Mouse (Mus musculus): ENCODE measurements at regions not wholly inside any gene's neighbourhood (a gene's known extent, or its start where the extent isn't known, plus 50 kb on each side); places are given as distances from the start of the nearest gene placed in this dataset.
"Not testable (repeated sequence)": the region's sequence is repeated elsewhere in the genome, so short reads cannot be mapped to it uniquely, and the experiment has no call there.

DNA sequence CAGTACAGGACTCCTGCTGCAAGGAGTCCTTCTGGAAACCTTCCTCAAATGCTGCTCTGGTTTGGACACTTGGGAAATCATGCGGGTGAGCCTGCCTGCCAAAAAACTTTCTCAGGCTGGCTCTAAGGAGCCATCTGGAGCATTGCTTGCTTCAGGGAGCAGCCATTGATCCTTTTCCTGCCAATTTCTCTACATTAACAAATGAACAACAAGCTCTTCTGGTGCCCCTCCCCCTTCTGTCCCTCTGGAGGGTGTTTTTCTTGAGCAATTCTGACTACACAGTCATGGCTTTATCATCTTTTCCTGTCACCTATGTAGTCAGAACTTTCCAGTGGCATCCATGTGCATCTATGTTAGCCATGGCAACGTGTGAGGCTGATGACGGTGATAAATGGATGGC, 84.5 kb downstream of the Fam43a start:
- no peak for DNase-seq (ENCODE audit: low spot score)

DNA sequence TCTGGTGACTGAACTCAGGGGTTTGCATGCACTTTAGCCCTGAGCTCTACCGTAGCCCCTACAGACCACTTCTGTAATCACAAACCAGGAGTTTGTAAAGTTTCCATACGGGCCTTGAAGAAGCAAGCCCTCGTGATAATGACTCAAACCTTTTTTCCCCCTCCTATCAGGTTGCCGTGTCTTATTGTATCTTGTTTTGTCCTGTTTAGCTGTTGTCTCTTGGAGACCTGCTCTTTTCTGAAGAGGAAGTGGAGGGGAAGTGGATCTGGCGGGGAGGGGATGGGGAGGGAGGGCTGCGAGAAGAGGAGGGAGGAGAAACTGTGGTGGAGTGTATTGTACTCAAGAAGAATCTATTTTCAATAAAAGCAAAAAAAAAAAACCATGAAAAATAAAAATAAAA, 87.0 kb downstream of the Fam43a start:
- peak; percentile 58 for DNase-seq (ENCODE audit: low spot score)

DNA sequence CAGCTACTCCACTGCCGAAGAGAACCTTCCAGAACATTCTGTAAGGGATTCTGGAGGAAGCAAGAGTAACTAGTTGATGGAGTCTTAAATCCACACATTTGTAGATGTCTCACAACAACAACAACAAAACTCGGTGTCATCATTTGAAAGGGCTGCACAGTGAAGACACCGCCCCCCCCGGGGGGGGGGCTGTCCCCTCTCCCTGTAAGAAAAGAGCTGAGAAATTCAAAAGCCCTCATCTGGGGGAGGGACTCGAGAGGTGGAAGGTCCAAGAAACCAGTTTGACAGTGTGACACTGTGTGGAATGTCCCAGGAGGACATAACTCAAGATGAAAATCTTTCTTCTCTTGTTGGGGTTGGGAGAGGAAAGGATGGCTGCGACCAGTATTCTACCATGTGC, 87.7 kb downstream of the Fam43a start:
- no peak for DNase-seq (ENCODE audit: low spot score)

DNA sequence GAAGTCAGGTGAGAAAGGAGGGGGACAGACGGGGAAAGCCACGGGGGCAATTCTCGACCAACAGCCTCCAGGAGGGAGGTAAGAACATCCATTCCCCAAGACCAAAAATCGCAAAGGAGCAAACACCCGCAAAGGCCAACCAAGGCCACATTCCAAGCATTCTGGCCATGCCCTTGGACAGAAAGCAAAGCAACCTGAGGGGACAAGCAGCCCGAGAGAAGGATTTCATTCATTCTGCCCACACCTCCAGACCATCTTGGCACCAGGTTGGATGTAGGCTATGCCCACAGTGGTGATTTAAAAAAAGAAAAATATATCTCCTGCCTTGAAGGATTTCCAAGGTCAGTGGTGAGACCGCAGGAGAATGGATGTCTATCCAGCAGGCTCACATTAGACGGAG, 88.2 kb downstream of the Fam43a start:
- DNase-seq (ENCODE audit: low spot score) = no peak

DNA sequence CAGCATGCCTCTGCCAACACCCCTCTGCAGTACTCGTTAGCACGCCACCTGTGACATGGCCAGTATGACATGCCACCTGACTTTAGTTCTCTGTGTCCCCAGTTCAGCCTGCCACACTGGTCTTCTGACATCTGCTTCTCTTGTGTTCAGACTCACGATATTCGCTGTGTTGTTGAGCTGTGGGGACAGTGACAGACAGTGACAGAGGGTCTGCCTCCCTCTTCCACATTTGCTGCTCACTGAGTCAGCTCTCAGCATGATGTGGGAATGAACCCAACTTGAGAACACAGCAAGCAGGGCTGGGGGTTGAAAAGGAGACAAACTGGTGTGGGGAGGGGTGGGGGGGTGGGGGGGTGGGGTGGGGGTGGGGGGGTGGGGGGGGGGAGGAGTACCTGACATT, 91.0 kb downstream of the Fam43a start:
- peak; percentile 16 for DNase-seq (ENCODE audit: low spot score)

DNA sequence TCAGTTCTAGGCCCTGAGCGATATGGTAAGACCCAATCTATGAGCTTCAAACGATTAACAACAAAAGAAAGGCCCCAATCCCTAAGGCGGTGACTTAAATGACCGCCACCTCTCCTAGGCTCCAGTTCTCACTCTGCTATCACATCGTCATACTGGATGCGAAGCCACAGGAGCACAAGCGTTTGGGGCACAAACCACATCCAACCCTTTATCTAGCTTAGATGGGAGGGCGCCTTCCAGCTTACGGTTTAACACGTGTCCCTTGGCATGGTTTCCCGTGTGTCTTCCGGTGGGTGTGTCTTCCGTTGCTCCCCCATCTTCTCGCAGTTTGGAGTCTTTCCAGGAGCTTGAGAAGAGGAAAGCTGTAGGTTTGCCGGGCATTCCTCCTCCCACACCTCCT, 92.4 kb downstream of the Fam43a start:
- peak; percentile 78 for DNase-seq (ENCODE audit: low spot score)

DNA sequence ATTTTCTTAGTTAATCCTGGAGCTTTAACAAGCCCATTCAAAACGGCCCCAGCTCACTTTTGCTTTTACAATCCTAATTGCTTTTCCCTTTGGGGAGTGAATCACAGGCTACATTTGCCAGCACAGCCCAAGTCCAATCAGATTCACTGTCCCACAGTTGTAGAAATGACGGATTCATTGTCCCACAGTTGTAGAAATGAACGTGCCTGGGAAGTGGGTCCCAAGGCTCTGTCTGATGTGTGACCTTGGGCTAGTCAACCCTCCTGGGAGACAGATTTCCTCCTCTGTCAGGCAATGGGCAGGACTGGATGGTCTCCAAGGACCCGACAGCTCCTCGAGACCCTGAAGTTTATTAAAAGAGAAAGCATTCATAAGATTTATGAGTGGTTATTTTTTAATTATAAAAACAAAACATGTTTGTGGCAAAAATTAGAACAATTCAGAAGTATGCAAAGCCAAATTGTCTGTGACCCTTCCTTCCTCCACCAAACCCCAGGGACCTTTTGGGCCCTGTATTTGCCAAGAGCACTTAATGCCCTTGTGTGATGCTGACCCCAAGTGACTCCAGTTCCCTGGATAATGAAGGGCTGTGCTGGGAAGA, 93.1 kb downstream of the Fam43a start:
- no peak for DNase-seq (ENCODE audit: low spot score)

DNA sequence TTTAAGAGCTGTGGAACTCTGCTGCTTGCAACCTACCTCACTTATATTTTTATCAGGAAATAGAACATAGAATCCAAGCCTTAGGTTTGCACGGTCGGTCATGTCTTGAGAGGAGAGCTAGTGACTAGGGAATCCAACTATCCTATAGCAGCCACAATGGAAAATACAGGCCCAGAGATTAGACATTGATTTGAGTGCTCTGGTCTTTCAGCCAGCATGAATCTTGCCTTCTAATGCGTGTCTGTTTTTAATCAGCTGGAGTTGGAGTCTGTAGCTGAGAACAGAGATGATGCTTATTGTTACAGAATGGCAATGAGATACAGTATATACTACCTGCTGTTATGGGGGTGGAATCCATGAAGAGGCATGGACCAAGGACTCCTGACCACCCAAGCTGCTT, 93.7 kb downstream of the Fam43a start:
- no peak for DNase-seq (ENCODE audit: low spot score)

DNA sequence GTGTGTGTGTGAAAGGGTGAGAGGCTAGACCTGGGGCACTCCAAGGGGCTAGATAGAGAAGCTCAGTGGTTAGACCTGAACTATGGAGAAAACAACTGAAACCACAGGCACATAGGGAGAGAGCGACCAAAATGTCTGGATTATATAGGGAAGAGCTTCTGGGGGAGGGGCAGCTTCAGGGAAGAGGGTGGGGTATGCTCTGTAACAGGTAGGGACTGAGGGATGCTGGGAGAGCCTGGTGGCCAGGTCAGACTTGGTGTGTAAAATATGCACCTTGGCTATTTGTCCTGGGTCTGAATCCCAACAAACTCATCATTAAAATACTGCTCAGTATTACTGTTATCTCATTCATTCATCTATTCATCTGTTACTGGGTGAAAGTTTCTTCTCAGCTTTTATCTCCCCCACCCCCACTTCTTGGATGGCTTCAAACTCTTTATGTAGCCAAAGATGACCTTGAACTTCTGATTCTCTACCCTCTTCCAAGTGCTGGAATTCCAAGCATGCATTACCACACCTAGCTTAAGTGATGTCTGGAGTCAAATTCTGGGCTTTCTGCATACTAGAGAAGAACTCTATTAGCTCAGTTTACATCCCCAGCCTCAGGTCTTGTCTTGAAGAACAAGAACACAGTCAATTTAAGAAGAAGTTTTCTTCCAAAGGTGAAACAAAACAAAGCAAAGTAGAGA, 94.5 kb downstream of the Fam43a start:
- DNase-seq (ENCODE audit: low spot score) = no peak

DNA sequence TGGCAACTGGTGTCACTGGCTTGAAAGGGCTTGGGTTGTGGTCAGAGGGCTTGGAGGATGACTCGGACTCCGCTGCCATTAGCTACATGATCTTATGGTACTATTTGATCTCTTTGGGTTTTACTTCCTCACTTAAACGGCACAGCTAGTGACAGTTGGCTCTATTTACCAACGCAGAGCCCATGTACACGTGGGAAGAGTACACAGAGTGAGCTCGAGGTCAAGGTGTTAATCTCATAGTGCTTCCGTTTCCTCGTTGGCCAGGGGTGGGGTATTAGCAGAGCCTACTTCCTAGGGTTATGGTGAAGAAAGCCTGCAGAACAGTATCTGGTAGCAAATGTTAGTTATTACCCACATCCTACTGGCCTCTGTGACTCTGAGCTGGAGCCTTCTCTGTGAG, 96.2 kb downstream of the Fam43a start:
- no peak for DNase-seq (ENCODE audit: low spot score)

DNA sequence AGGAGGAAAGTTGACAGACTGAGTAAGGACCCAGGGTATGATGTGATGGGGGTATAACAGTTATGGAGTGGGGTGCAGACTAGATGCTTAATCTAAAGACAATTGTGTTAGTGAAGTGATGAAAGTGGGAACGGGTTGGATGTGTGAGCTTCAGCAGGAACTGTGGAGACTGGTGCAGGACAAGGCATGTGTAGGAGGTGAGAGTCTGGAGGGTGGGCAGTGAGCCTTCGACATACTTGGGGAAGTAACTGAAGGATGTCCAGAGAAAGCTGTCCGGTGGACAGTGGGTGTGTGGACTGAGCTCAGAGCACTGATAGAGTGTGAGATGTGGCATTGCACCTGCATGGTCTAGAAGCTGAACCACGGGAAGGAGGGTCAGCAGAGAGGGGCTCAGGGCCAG, 97.7 kb downstream of the Fam43a start:
- no peak for DNase-seq (ENCODE audit: low spot score)

DNA sequence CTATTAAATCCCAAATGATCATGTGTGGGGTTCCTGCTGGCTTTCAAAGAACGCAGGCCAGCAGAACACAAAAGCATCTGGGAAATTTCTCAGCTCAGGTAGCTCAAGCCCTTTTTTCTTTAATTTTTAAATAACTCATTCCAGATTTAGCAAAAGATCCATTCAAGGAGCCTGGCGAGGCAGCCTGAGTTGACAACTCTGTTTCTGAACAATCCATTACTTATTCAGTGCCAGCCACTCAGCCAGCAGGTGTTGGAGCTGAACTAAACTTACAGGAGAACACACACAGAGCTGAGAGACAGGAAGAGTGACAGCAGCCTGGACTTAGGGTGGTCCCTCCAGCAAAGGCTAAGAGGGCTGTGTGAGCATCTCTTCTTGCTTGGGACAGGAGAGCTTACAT, 98.3 kb downstream of the Fam43a start:
- DNase-seq (ENCODE audit: low spot score) = no peak

DNA sequence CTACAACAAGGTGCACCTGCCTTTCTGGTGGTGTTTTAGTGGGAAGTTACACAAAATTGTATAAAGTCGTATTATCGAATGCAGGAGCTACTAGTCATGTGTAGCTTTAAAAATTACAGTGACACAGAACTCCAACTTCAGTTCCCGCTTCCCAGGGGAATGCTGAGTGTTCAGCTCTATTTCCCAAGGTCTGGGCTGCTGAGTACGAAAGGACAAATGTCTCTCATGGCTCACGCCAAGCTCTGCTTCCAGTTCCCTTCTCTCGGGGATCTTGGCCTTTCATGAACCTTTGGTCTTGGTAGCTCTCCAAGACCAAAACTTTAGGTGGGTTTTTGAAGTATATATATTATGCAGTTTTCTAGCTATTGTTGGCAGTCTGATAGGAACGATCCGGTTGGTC, 104.3 kb downstream of the Fam43a start:
- DNase-seq (ENCODE audit: low spot score) = no peak

DNA sequence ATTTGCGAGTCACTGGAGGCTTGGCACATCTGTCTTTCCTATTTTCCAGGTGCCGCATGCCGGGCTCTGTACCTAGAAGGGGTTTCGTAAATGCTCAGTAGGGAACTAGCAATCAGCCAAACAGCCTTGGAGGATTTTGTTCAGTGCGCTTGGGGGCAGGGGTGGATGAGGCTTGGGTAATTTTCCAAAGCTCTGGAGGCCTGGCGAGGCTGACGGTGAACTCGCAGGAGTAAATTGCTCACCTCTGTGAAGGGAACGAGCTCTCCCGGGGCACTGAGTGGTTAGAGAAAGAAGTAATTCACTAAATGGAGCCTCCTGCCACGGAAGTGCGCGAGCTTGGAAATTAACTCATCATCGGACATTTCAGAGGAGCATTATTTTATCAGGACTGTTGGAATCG, 110.0 kb downstream of the Fam43a start:
- DNase-seq (ENCODE audit: low spot score) = no peak

DNA sequence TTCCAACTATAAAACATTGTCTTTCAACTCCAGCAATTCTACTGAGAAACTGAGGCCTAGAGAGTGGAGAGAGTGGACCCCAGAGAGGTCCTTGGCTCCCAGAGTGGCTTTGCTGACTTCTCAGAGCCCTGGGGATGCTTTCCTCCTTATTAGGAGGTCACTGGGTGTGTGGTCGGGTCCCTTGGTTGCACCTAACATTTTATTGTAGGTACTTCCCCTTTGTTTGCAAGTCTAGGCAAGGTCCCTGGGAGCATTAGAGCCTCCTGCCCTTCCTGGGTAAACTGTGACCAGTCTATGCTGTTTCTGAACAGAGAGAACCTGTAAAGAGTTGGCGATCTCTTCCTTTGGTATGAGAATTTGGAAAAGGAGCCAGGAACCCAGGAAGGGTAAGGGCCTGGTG, 110.5 kb downstream of the Fam43a start:
- DNase-seq (ENCODE audit: low spot score) = no peak

DNA sequence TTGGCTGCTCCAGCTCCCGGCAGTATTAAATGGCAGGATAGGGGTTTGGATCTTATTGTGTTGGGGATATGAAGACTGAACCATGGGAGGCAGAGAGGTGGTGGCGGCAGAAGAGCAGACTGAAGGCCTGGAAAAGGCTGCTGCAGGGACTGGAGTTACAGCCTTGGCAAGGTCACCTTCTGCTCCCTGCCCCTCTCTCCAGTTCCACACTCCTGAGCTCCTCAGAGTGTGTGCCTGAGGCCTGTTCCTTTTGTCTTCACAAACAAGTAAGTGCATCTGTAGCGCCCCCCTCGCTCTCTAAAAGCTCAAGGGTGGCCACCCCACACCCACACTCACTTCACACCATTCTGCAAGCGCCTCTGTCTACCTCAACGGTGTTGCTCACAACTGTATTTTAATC, 113.0 kb downstream of the Fam43a start:
- no peak for DNase-seq (ENCODE audit: low spot score)

DNA sequence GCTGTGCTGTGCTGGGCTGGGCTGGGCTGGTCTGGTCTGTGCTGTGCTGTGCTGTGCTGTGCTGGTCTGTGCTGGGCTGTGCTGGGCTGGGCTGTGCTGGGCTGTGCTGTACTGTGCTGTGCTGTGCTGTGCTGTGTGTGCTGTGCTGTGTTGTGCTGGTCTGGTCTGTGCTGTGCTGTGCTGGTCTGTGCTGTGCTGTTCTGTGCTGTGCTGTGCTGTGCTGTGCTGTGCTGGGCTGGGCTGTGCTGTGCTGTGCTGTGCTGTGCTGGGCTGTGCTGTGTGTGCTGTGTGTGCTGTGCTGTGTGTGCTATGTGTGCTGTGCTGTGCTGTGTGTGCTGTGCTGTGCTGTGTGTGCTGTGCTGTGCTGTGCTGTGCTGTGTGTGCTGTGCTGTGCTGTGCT, 118.1 kb downstream of the Fam43a start:
- not testable (repeated sequence) for DNase-seq (ENCODE audit: low spot score)

DNA sequence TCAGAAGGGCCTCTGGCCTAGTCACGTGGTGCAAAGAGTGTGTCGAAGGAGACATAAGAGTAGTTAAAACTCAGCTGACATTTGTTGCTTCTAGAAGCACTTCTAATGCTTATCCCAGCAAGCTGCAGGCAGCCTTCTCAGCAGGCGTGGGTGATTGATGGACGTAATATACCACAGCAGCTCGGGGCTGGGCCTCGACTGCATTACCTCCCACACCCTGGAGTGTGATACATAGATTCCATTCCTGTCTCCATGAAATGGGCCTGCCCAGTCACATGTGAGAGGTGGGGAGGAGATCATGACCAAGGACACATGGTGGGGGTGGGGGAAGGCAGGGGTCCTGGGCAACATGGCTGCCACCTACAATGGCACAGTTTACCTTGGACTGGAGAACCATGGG, 121.3 kb downstream of the Fam43a start:
- no peak for DNase-seq (ENCODE audit: low spot score)

DNA sequence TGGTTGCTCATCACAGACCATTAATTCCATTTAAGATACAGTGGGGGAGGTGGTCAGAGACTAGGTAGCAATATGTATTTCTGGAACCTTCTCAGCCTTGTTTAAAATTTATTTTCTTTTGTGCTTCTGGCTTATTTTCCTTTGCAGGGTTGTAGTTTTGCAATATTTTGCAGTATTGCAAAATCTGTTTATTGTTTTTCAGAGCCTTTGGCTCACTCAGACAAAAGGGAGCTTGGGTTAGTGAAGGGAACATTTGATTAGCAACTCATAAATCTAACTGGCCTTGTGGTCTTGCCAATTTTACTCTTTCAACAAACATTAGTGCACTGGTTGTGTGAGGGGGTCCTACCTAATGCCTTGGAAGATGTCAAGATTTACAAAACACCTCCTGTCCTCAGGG, 121.7 kb downstream of the Fam43a start:
- DNase-seq (ENCODE audit: low spot score) = no peak

DNA sequence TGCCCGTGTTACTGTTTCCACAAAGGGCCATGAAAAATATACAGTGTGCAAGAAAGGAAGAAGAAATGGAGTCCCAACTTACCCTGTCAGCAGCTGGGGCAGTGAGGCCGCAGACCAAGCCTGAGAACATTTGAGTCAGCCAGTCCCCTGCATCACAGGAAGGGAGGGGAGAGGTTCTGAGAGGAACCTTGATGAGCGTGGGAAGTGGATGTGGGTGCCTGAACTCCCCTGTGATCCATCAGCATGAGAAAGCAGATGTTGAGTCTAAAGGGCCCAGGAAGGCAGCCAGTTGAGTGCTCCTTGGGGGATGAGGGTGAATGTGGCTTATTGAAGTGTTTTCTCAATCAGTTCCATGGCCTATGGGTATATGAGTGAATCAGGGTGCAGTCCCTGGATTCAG, 122.8 kb downstream of the Fam43a start:
- peak; percentile 72 for DNase-seq (ENCODE audit: low spot score)

DNA sequence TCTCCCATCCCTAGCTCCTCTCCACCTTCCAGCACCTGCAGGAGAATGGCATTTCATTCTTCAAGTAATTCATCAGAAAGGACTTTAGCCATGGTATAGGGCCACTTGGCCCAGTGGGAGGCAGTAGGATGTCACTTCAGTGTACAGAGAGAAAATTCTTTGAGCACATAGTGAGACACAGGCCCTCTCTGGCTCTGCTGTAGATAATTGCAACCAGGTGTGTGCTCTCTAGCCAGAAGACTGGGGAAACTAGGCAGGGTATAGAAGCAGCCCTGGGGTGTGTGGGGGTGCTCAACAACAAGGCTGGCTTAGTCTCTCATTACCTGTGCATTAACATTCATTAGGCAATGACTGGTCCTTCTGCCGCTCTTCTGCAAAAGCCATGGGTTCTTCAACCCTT, 125.1 kb downstream of the Fam43a start:
- DNase-seq (ENCODE audit: low spot score) = no peak

DNA sequence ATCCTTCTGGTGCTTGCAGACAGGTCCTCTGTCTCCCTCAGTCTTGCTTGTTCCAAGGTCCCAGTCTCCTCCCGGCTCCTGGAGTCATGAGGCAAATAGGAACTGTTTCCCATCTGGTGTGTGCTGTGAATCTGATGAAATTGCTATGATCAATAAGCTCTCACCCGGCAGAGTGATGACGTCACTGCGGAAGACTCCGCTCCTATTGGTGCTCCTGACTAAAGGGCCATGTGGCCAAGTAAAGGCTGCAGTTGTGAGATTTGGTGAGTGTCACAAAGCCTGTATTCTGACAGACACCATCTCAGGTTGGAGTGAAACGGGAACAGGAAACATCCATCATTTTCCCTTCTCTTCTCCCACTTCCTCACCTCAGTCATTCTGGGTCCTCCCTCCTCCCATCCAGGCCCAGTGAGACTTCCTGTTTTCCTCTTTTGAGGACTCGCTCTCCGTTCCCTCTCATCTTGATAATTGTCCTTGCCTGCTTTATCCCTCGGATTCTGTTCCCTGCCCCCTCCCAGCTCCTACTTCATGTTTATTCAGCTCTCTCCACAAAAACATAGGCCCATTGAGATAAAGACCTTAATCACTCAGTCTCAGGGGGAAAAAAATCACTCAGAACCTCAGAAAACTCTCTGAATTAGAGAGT, 133.4 kb downstream of the Fam43a start:
- no peak for DNase-seq (ENCODE audit: low spot score)

DNA sequence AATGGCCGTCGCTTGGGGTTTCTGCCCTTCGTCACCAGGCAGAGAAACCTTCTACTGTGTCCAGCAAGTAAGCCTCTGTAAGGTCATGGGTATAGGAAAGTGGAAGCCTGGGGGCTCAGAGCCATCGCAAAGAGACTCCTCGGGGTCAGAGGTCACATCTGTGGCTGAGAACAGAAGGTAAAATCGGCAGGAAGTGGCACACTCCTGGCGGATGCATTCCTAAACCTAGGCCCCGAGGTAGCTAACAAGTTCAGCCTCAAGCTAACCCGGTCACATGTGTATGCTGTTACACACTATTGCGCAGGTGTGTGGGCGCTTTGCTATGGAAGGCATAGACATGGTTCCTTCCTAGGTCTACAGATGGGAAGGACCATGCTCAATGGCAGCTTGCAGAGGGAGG, 134.0 kb downstream of the Fam43a start:
- peak; percentile 40 for DNase-seq (ENCODE audit: low spot score)
